Mouse (Mus musculus): ENCODE data around the gene Rnh1. TPM values are rescaled to one million over a fixed set of nuclear protein-coding genes. Genes with fewer than 3 reads are reported as not detected.

The Rnh1 gene
- polyA plus RNA-seq, 1 experiment from 2014 or later: 65.0 TPM

GRCm38 (mm10) chr7:141122245-141122644 lies 50.4 kb downstream of the Rnh1 start, which contains the start of gene Ptdss2:
Gene Ptdss2, plus strand, starts transcription at chr7:141122382.
- peak within 1 kb of the TSS; percentile 71 for H3K4me3 ChIP-seq
- H3K27ac ChIP-seq: peak within 1 kb of the TSS; percentile 93
- peaks cover 6% of the 10 kb centered on the region for H3K27me3 ChIP-seq (replicated peaks)
- H3K4me1 ChIP-seq: peaks cover 90% of the 10 kb centered on the region
- peak within 1 kb of the TSS; percentile 86 for H3K4me2 ChIP-seq
- no peaks in the 10 kb centered on the region for H3K36me3 ChIP-seq
- ATAC-seq: no peak
- 27% methylated on average over 14 of the region's 14 CpGs for WGBS (ENCODE audit: insufficient replicate concordance)
- no peaks in the 10 kb centered on the region for H3K9me3 ChIP-seq (replicated peaks)
- H3K9ac ChIP-seq: peak within 1 kb of the TSS; percentile 77

- 68% methylated on average over 5 of the region's 5 CpGs for WGBS (ENCODE audit: insufficient replicate concordance)
- peaks cover 79% of the 10 kb centered on the region for H3K4me1 ChIP-seq
- ATAC-seq: no peak
- no peak overlapping the region for H3K4me3 ChIP-seq
- H3K9ac ChIP-seq: no peak overlapping the region
- no peak overlapping the region for H3K4me2 ChIP-seq
- no peaks in the 10 kb centered on the region for H3K36me3 ChIP-seq
- H3K27me3 ChIP-seq (replicated peaks): peaks cover 15% of the 10 kb centered on the region
- H3K9me3 ChIP-seq (replicated peaks): no peaks in the 10 kb centered on the region
- H3K27ac ChIP-seq: peak overlapping the region; percentile 75
Measured at GRCm38 (mm10) chr7:141121051-141121531, 51.6 kb downstream of the Rnh1 start.

- Histone ChIP-seq H3K27ac (peak overlapping the region; percentile 75), H3K9ac (no peak overlapping the region), H3K4me3 (no peak overlapping the region), H3K4me2 (no peak overlapping the region), H3K27me3 (replicated peaks) (peaks cover 15% of the 10 kb centered on the region), H3K9me3 (replicated peaks) (no peaks in the 10 kb centered on the region), H3K36me3 (no peaks in the 10 kb centered on the region), H3K4me1 (peaks cover 74% of the 10 kb centered on the region)
- no peak for ATAC-seq
- 73% methylated on average over 3 of the region's 3 CpGs for WGBS (ENCODE audit: insufficient replicate concordance)
Measured at GRCm38 (mm10) chr7:141120605-141121004, 52.1 kb downstream of the Rnh1 start.

- Histone ChIP-seq H3K9ac (no peak overlapping the region), H3K27me3 (replicated peaks) (peaks cover 15% of the 10 kb centered on the region), H3K4me3 (no peak overlapping the region), H3K9me3 (replicated peaks) (no peaks in the 10 kb centered on the region), H3K4me1 (peaks cover 63% of the 10 kb centered on the region), H3K4me2 (no peak overlapping the region), H3K36me3 (no peaks in the 10 kb centered on the region), H3K27ac (peak overlapping the region; percentile 18)
- WGBS (ENCODE audit: insufficient replicate concordance): 53% methylated on average over 3 of the region's 3 CpGs
- no peak for ATAC-seq
Measured at GRCm38 (mm10) chr7:141119487-141119886, 53.2 kb downstream of the Rnh1 start.

- H3K36me3 ChIP-seq: no peaks in the 10 kb centered on the region
- H3K4me1 ChIP-seq: peaks cover 52% of the 10 kb centered on the region
- ATAC-seq: no peak
- peaks cover 15% of the 10 kb centered on the region for H3K27me3 ChIP-seq (replicated peaks)
- no peak within 1 kb of the TSS for H3K4me3 ChIP-seq
- H3K4me2 ChIP-seq: no peak within 1 kb of the TSS; the same call in 1 of the 2 replicates
- no peak within 1 kb of the TSS for H3K27ac ChIP-seq
- no peaks in the 10 kb centered on the region for H3K9me3 ChIP-seq (replicated peaks)
- WGBS (ENCODE audit: insufficient replicate concordance): 28% methylated on average over 8 of the region's 9 CpGs
- no peak within 1 kb of the TSS for H3K9ac ChIP-seq
Measured at GRCm38 (mm10) chr7:141117636-141118035, 55.0 kb downstream of the Rnh1 start, which contains the start of gene Ano9. Gene Ano9, minus strand, starts transcription at chr7:141117806.

- ATAC-seq: no peak
- no peak overlapping the region for H3K4me3 ChIP-seq
- no peaks in the 10 kb centered on the region for H3K36me3 ChIP-seq
- no peaks in the 10 kb centered on the region for H3K9me3 ChIP-seq (replicated peaks)
- H3K27me3 ChIP-seq (replicated peaks): peaks cover 22% of the 10 kb centered on the region
- H3K4me2 ChIP-seq: no peak overlapping the region
- WGBS (ENCODE audit: insufficient replicate concordance): 80% methylated on average over 9 of the region's 9 CpGs
- no peak overlapping the region for H3K27ac ChIP-seq
- H3K9ac ChIP-seq: no peak overlapping the region
- H3K4me1 ChIP-seq: peaks cover 35% of the 10 kb centered on the region
Measured at GRCm38 (mm10) chr7:141115874-141116273, 56.8 kb downstream of the Rnh1 start.

MicroRNAs within 50 kb of the gene (microRNA counts, 519-probe panel; counts per million panel counts)
- 6,063 counts per million, percentile 91 among the panel's probes with 10 or more counts for microRNA mmu-miR-210

Small RNA genes lying within 50 kb of the gene (microRNA-seq; reads per million reads assigned to microRNA genes)
- 2,042 reads per million, percentile 80 among the genes with 10 or more reads in this experiment for gene Mir210

Other genes starting within 250 kb of the Rnh1 start
- gene Pgghg, start 231.5 kb downstream of the Rnh1 start, polyA plus RNA-seq (2016; fragmentation: Nextera tagmentation; extraction: Ambion mirVana): 7.8 and 7.9 TPM in 2 replicates
- gene Ifitm5, start 222.6 kb downstream of the Rnh1 start, polyA plus RNA-seq (2016; fragmentation: Nextera tagmentation; extraction: Ambion mirVana): 0.94 and 0.99 TPM in 2 replicates
- not detected in 2 replicates for gene Gm45717, start 216.9 kb downstream of the Rnh1 start, polyA plus RNA-seq (2016; fragmentation: Nextera tagmentation; extraction: Ambion mirVana)
- 355 TPM in 2 replicates for gene Ifitm2, start 216.9 kb downstream of the Rnh1 start, polyA plus RNA-seq (2016; fragmentation: Nextera tagmentation; extraction: Ambion mirVana)
- gene Ifitm1, start 205.6 kb downstream of the Rnh1 start, polyA plus RNA-seq (2016; fragmentation: Nextera tagmentation; extraction: Ambion mirVana): 19.5 and 23.4 TPM in 2 replicates
- 35.7 TPM in 2 replicates for gene Ifitm3, start 162.1 kb downstream of the Rnh1 start, polyA plus RNA-seq (2016; fragmentation: Nextera tagmentation; extraction: Ambion mirVana)
- gene Ifitm6, start 154.9 kb downstream of the Rnh1 start, polyA plus RNA-seq (2016; fragmentation: Nextera tagmentation; extraction: Ambion mirVana): 1.4 and 2.7 TPM in 2 replicates
- gene Gm17387, start 143.7 kb downstream of the Rnh1 start, polyA plus RNA-seq (2016; fragmentation: Nextera tagmentation; extraction: Ambion mirVana): not detected in 2 replicates
- gene B4galnt4, start 111.8 kb downstream of the Rnh1 start, polyA plus RNA-seq (2016; fragmentation: Nextera tagmentation; extraction: Ambion mirVana): 1.9 and 2.3 TPM in 2 replicates
- 0.71 and 1.1 TPM in 2 replicates for gene Pkp3, start 94.6 kb downstream of the Rnh1 start, polyA plus RNA-seq (2016; fragmentation: Nextera tagmentation; extraction: Ambion mirVana)
- gene Sigirr, start 72.3 kb downstream of the Rnh1 start, polyA plus RNA-seq (2016; fragmentation: Nextera tagmentation; extraction: Ambion mirVana): 16.0 and 16.5 TPM in 2 replicates
- 0.15 and 0.19 TPM in 2 replicates for gene Ano9, start 55.1 kb downstream of the Rnh1 start, polyA plus RNA-seq (2016; fragmentation: Nextera tagmentation; extraction: Ambion mirVana)
- 159 and 164 TPM in 2 replicates for gene Ptdss2, start 50.5 kb downstream of the Rnh1 start, polyA plus RNA-seq (2016; fragmentation: Nextera tagmentation; extraction: Ambion mirVana)
- 124 and 125 TPM in 2 replicates for gene Hras, start 21.1 kb upstream of the Rnh1 start, polyA plus RNA-seq (2016; fragmentation: Nextera tagmentation; extraction: Ambion mirVana)
- gene Lrrc56, start 21.3 kb upstream of the Rnh1 start, polyA plus RNA-seq (2016; fragmentation: Nextera tagmentation; extraction: Ambion mirVana): 16.4 and 17.9 TPM in 2 replicates
- gene Lmntd2, start 41.2 kb upstream of the Rnh1 start, polyA plus RNA-seq (2016; fragmentation: Nextera tagmentation; extraction: Ambion mirVana): 0.99 and 1.1 TPM in 2 replicates
- 27.3 and 28.3 TPM in 2 replicates for gene Rassf7, start 43.0 kb upstream of the Rnh1 start, polyA plus RNA-seq (2016; fragmentation: Nextera tagmentation; extraction: Ambion mirVana)
- gene Phrf1, start 55.9 kb upstream of the Rnh1 start, polyA plus RNA-seq (2016; fragmentation: Nextera tagmentation; extraction: Ambion mirVana): 52.9 and 53.1 TPM in 2 replicates
- 4.9 and 5.2 TPM in 2 replicates for gene Irf7, start 93.6 kb upstream of the Rnh1 start, polyA plus RNA-seq (2016; fragmentation: Nextera tagmentation; extraction: Ambion mirVana)
- gene Cdhr5, start 103.9 kb upstream of the Rnh1 start, polyA plus RNA-seq (2016; fragmentation: Nextera tagmentation; extraction: Ambion mirVana): 0.14 and 0.20 TPM in 2 replicates
- gene Sct, start 106.3 kb upstream of the Rnh1 start, polyA plus RNA-seq (2016; fragmentation: Nextera tagmentation; extraction: Ambion mirVana): 0.32 and 0.60 TPM in 2 replicates
- 0.04 and 0.07 TPM in 2 replicates for gene Drd4, start 119.1 kb upstream of the Rnh1 start, polyA plus RNA-seq (2016; fragmentation: Nextera tagmentation; extraction: Ambion mirVana)
- gene Deaf1, start 154.8 kb upstream of the Rnh1 start, polyA plus RNA-seq (2016; fragmentation: Nextera tagmentation; extraction: Ambion mirVana): 24.7 and 25.6 TPM in 2 replicates
- 24.3 and 24.8 TPM in 2 replicates for gene Tmem80, start 154.9 kb upstream of the Rnh1 start, polyA plus RNA-seq (2016; fragmentation: Nextera tagmentation; extraction: Ambion mirVana)
- 4.9 and 5.6 TPM in 2 replicates for gene Eps8l2, start 166.0 kb upstream of the Rnh1 start, polyA plus RNA-seq (2016; fragmentation: Nextera tagmentation; extraction: Ambion mirVana)
- 516 and 525 TPM in 2 replicates for gene Taldo1, start 219.3 kb upstream of the Rnh1 start, polyA plus RNA-seq (2016; fragmentation: Nextera tagmentation; extraction: Ambion mirVana)
- 21.1 and 22.8 TPM in 2 replicates for gene Gatd1, start 241.3 kb upstream of the Rnh1 start, polyA plus RNA-seq (2016; fragmentation: Nextera tagmentation; extraction: Ambion mirVana)

All from liver, embryonic 12.5 days (tissue).